Mouse (Mus musculus) cerebellum, adult 2 months (tissue): ENCODE measurements around the gene 1110017D15Rik. TPM values are rescaled to one million over a fixed set of nuclear protein-coding genes. Genes with fewer than 3 reads are reported as not detected.

Experiments
- DNase-seq, 2 experiments: peaks; one replicate each; pipeline ENCODE4 v3.0.0; 2021
- H3K27ac ChIP-seq: fragments of 200-500 bp; 2 replicates; pipeline ENCODE4 v1.5.1; 2012; ENCODE audit warnings: low read length, control low read depth, inconsistent platforms; ENCODE audit not compliant: insufficient read depth
- H3K27me3 ChIP-seq: fragments of 200-500 bp; 2 replicates; pipeline ENCODE4 v1.6.1; 2012; ENCODE audit warnings: inconsistent platforms, mild to moderate bottlenecking, low read length, moderate library complexity; ENCODE audit not compliant: control insufficient read depth, insufficient read depth
- H3K4me1 ChIP-seq: fragments of 200-500 bp; 2 replicates; pipeline ENCODE4 v1.6.1; 2011; ENCODE audit warnings: low read length; ENCODE audit not compliant: control insufficient read depth, insufficient read depth
- H3K4me3 ChIP-seq: fragments of 200-500 bp; replicated peaks from 2 replicates; pipeline ENCODE3; 2011; ENCODE audit warnings: mild to moderate bottlenecking, low read depth, low read length, control low read depth; ENCODE audit not compliant: insufficient read depth
- CTCF ChIP-seq: fragments of 200-500 bp; IDR thresholded peaks from 2 replicates; pipeline ENCODE4 v1.5.1; 2011; ENCODE audit warnings: low read depth, mild to moderate bottlenecking, control low read depth, low read length, moderate library complexity, borderline replicate concordance; ENCODE audit not compliant: insufficient read depth
- POLR2A ChIP-seq: fragments of 200-500 bp; IDR thresholded peaks from 2 replicates; pipeline ENCODE4 v1.6.1; 2011; ENCODE audit warnings: low read length, control low read depth, borderline replicate concordance; ENCODE audit not compliant: insufficient read depth
- WGBS: fragments of 180-500 bp; shearing (Covaris S2); methylation state at CpG from one replicate; pipeline ENCODE4 v1.1.7; 2018; 5-methylcytosine and 5-hydroxymethylcytosine counted together
- polyA plus RNA-seq: library from polyadenylated mRNA; depleted of rRNA; stranded (reverse); fragments of >200 nt; gene quantifications from 2 replicates; pipeline ENCODE4 v1.2.3, GENCODE M21; 2012; rRNA removed

The 1110017D15Rik gene
- 4.3 and 6.4 TPM in 2 replicates for polyA plus RNA-seq

DNA sequence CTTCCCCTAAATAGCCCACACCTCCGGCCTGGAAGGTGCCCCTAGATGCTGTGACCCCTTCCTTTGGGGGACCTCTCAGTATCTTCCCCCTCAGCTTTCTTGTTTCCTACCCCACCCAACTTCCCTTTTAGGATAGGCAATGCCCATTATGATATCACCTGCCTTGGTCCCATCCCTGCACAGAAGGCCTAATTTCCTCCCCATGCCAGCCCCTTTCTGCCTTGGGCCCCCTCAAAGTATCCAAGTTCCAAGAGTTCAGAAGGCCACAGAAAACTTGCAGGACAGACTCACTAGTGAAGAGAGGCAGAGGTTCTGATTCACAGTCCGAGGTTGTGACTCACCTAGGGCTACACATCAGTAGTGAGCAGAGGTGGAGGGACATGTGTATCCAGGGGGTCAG lies at the start of gene 1110017D15Rik:
1110017D15Rik (minus strand) TSS at position 101 of the 400 bp plus-strand sequence.
- Histone ChIP-seq H3K27me3 (no peaks in the 10 kb centered on the region), H3K27ac (no peak within 1 kb of the TSS), H3K4me1 (no peaks in the 10 kb centered on the region), H3K4me3 (no peak within 1 kb of the TSS)
- WGBS = 91% methylated on average over 2 of the region's 2 CpGs
- no peak for DNase-seq
- TF ChIP-seq POLR2A (no peak), CTCF (no peak)

DNA sequence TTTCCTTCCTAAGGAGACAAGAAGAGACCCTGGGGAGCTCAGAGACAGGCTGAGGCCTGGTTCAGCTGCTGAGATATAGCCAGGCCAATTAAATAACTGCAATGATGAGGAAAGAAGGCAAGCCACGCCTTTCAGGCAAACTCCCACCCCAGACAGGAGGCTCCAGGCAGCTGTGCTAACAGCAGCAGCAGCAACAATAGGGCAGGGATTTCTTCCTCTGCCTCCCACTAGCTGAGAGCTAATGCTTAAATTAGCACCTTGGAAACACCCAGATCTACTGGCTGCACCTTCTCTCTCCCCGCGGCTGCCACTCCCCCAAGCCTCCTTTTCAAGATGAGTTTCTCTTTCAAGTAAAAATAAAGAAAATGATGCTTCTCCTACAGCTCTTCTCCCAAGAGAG lies 49.0 kb upstream of the 1110017D15Rik start:
- 34% methylated on average over 3 of the region's 3 CpGs for WGBS
- no peak for DNase-seq
- Histone ChIP-seq H3K27ac (no peak overlapping the region), H3K27me3 (no peaks in the 10 kb centered on the region), H3K4me1 (peaks cover 15% of the 10 kb centered on the region), H3K4me3 (no peak overlapping the region)
- TF ChIP-seq POLR2A (no peak), CTCF (no peak)

DNA sequence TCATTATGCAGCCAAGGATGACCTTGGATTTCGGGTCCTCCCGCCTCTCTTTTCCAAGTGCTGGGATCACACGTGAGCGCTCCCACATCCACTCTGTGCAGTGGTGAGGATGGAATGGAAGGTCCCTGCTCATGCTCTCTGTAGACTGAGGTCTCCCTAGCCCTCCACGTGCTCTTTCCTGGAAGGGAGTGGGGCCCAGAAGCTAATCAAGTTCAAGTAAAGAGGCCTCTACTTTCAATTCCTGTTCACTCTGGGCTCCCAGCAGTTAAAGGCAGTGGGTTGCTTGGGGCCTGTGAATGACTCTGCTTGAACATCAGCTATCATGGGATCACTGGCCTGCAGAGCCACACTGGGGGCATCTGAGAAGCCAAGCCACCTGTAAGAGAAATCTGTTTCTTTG lies 46.2 kb upstream of the 1110017D15Rik start:
- WGBS = 85% methylated on average over 5 of the region's 5 CpGs
- TF ChIP-seq CTCF (no peak), POLR2A (no peak)
- DNase-seq = no peak
- Histone ChIP-seq H3K27me3 (no peaks in the 10 kb centered on the region), H3K4me3 (no peak overlapping the region), H3K27ac (no peak overlapping the region), H3K4me1 (peaks cover 19% of the 10 kb centered on the region)

DNA sequence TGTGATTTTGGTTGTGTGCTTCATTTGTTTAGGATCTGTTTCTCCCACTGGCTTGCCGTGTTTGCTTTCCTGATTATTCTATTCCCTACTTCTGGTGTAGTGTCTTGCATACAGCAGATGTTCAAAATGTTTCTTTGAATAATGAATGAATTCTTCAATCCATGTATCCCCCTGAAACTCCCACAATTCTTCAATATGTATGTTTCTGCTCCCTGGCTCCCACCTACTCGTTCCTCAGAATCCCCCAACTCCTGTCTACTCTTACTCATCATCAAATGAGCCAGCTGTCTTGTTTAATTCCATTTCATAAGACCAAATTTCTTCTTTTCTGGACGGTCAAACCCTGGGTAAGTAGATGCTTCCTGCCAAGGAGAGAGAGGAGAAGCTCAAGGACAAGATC lies 40.0 kb upstream of the 1110017D15Rik start:
- Histone ChIP-seq H3K4me1 (peaks cover 29% of the 10 kb centered on the region), H3K27me3 (no peaks in the 10 kb centered on the region), H3K4me3 (no peak overlapping the region), H3K27ac (no peak overlapping the region)
- WGBS = 71% methylated on average over 3 of the region's 3 CpGs
- DNase-seq = no peak
- no peak for TF ChIP-seq POLR2A
- TF ChIP-seq CTCF = no peak

DNA sequence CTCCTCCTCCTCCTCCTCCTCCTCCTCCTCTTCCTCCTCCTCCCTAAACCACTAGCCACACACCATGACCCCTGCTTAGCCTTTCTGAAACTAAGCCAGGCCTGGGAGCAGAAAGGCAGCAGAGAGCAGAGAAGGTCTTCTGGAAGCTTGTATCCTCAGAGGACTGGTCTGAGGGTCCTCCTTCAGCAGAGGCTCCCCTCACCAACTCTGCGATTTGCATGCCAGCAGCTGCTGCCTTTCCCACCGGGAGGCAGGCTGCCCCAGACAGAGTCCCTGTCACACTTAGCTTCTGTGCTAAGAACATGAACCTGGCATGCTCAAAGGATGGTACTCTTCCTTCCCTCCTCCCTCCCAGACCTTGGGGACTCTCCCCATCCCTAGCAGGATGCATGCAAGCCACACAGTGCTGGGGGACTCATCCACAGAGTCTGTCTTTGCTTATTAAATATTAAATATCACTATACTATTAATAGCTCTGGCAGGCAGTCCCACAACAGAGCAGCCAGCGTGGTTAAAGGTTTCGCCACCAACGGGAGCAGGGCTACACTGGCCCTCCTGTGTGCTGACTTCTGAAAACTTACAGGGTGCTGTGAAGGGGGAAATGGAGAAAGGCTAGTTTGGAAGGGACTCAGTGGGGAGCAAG lies 39.3 kb upstream of the 1110017D15Rik start:
- H3K27me3 ChIP-seq = no peaks in the 10 kb centered on the region
- WGBS = 17% methylated on average over 5 of the region's 5 CpGs
- DNase-seq = no peak
- no peak overlapping the region for H3K27ac ChIP-seq
- no peak overlapping the region for H3K4me3 ChIP-seq
- H3K4me1 ChIP-seq = peaks cover 29% of the 10 kb centered on the region
- TF ChIP-seq CTCF = no peak
- no peak for TF ChIP-seq POLR2A

DNA sequence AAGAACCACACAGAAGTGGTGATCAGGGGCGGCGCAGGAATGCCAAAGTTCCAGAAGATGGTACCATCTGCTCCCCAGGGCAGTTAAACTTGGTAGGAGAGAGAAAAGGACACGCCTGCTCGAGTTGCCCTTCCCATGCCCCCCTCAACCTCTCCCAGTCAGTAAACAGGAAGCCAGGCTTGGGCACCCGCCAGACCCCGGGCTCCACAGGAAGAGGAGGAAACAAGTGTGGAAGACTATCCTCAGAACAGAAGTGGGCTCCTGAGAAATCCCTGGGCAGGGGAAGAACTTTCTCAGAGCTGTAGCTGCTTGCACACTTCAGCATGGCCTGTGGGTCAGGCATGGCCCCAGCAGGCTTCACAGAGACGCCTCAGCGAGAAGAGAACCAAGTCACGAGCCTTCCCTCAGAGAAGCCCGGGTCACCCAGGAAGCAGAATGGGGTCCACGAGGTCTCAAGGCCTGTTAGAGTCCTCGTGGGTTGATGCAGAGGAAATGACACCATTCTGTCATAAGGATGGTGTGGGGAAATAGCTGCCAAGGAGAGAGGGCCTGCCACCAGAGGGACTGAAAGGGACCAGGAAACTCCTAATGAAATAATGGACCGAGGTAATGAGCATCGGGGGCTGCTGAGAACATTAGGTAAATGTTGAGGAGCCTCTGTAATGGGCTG lies 38.0 kb upstream of the 1110017D15Rik start:
- peak; percentile 39 to 47 for DNase-seq
- 42% methylated on average over 14 of the region's 14 CpGs for WGBS
- no peak for TF ChIP-seq CTCF
- no peak for TF ChIP-seq POLR2A
- peaks cover 29% of the 10 kb centered on the region for H3K4me1 ChIP-seq
- no peaks in the 10 kb centered on the region for H3K27me3 ChIP-seq
- peak overlapping the region; percentile 38; the same call in 1 of the 2 replicates for H3K27ac ChIP-seq
- H3K4me3 ChIP-seq = no peak overlapping the region

DNA sequence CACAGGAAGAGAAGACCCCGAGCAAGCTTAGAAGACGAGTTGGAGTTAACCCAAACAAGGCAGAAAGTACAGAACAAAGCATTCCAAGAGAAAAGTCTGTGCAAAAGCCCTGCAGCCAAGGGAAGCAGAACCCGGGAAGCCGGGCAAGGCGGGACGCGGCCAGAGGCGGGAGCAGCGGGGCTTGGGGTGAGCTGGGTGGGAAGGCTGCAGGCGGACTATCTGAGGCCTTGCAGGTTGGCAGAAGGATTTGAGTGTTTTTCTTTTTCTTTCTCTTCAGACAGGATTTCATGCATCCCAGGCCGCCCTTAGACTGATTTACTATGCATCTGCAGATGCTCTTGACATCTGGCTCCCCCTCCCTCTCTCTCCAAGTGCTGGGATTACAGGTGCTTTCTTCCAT lies 36.0 kb upstream of the 1110017D15Rik start:
- no peak for TF ChIP-seq CTCF
- TF ChIP-seq POLR2A = no peak
- Histone ChIP-seq H3K27me3 (no peaks in the 10 kb centered on the region), H3K4me3 (no peak overlapping the region), H3K4me1 (peaks cover 24% of the 10 kb centered on the region), H3K27ac (no peak overlapping the region)
- DNase-seq = no peak
- WGBS = 84% methylated on average over 11 of the region's 11 CpGs

DNA sequence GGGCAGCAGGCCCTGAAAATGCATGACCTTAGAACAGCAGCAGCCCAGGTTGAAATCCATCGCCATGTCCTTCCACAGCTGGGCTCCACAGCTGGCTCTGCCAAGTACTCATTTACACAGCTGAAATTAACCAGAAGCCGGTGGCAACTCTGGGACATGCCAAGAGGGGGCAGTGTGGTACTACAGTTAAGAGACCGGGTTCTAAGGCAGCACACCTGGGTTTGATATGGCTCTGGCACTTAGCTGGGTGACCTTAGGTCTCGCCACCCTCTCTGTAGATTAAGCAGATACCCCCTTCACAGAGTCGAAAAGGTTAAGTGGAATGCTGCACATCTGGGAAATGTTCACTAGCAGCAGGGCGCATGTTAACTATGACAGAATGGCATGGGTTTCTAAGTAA lies 35.4 kb upstream of the 1110017D15Rik start:
- TF ChIP-seq CTCF = peak; percentile 69; the same call in 1 of the 2 replicates
- TF ChIP-seq POLR2A = no peak
- Histone ChIP-seq H3K27ac (no peak overlapping the region), H3K4me1 (peaks cover 22% of the 10 kb centered on the region), H3K4me3 (no peak overlapping the region), H3K27me3 (no peaks in the 10 kb centered on the region)
- peak; percentile 37 to 65 for DNase-seq
- 50% methylated on average over 6 of the region's 6 CpGs for WGBS
